Mouse (Mus musculus): ENCODE data around the gene Fbxl21.

The Fbxl21 gene

DNA sequence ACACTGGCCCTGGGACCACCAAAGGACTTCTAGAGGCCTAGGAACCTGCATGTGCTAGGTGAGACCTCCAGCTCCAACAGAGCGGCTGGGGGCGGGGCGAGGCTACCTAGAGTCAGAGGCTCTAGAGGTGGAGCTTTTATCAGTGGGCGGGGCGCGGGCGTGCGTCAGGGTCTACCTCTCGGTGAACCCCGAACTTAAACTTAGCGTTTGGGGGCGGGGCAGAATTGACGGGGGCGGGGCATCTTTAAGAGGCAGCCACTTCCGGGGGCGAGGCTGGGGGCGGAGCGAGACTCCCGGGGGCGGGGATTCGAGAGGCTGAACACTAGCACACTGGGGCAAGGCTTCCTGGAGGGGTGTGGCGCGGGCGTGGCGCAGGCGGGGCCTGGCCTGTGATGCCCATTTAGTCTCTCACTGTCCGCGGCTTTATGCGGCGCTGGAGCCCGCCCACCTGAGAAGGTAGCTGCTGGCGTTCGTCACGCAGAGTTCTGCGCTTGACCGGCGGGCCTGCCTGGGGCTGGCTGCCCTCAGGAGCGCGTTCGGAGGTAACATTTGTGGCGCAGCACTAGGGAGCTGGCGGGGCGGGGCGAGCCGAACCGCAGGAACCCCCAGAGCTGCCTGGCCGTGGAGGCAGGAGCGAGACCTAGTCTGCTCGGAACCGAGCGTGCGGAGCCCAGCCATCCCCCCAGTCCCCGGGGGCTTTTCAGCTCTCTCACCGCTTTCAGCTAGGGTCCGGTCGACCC, at the start of gene Fbxl21:
Gene Fbxl21 (plus strand): TSS at position 392 of the 740 bp plus-strand sequence.
- DNase-seq (ENCODE audit: low read depth): peak; percentile 70

DNA sequence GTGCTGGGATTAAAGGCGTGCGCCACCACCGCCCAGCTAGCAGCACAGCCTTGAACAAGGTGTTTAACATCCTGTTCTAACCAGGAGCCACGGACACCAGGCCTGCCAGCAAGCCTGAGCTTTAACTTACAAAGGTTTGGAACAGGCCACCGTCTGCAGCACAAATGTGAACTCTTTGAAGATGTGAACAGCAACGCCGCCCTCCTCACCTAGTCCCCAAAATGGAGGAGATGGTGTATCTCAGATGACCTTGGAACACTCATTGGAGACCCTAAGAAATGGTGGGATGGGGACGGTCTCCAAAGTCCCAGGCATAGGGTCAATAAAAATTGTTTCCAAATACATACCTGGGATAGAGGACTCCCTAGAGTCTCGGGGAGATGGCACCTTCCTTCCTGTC, 49.6 kb upstream of the Fbxl21 start:
- DNase-seq (ENCODE audit: low read depth): no peak

DNA sequence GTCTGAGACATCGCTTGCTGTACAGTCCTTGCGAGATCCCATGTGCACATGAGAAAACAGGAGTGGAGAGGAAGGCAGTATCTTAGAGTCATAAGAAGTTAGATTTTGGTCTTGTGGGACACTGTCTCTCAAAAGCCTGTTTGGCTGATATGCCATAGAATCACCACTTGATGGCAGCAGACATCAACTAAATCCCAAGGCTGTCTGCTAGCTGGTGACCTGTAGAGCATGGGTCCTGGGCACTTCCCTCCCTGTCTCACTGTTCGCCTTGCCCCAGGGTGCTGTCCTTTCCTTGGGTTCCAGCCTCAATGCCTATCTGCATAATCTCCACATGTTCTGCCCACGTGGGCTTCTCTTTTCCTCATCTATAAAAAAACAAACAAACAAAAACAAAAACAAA, 46.9 kb upstream of the Fbxl21 start:
- peak; percentile 4 for DNase-seq (ENCODE audit: low read depth)

DNA sequence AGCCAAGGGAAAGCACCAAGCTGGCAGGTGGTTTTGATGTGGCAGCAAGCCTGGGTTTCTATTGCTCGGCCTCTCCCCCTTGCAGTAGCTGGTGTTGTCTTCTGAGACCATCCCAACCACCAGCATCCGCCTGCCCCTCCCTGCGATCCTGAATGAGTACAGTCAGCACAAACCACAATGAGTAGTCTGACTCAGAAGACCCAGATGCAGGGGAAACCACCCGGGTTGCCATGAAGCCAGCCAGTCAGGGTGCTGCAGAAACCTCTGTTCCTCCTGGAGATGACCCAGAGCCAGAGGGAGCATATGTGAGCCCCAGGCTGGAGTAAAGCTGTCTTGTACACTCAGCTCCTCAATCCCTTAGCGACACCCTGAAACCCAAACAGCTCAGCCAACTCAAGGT, 45.5 kb upstream of the Fbxl21 start:
- no peak for DNase-seq (ENCODE audit: low read depth)

GRCm38 (mm10) chr13:56477271-56477670, 45.0 kb upstream of the Fbxl21 start:
- DNase-seq (ENCODE audit: low read depth): no peak

- DNase-seq (ENCODE audit: low read depth): no peak
Observed at GRCm38 (mm10) chr13:56478027-56478426, 44.2 kb upstream of the Fbxl21 start.

DNA sequence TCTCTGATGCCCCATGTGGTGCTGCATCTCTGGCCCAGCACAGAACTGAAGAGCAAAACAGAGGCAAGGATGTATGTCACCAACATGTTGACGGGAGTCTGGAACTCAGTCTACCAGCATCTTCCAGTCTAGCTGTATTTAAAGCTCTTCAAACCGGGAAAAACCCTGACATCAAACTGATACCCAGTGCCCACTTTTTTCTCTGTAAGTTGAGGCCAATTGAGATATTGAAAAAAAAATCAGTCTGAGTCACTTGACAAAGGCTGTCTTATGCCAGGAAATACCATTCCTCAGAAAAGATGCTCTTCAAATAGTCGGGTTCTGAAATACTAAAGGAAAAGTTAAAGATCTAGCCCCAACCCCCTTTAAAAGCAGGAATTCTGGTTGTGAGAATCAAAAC, 40.1 kb upstream of the Fbxl21 start, which contains the start of gene Il9:
Gene Il9 (minus strand): TSS at position 101 of the 400 bp plus-strand sequence.
- DNase-seq (ENCODE audit: low read depth): no peak

- DNase-seq (ENCODE audit: low read depth): no peak
Observed at GRCm38 (mm10) chr13:56488012-56488411, 34.3 kb upstream of the Fbxl21 start.

DNA sequence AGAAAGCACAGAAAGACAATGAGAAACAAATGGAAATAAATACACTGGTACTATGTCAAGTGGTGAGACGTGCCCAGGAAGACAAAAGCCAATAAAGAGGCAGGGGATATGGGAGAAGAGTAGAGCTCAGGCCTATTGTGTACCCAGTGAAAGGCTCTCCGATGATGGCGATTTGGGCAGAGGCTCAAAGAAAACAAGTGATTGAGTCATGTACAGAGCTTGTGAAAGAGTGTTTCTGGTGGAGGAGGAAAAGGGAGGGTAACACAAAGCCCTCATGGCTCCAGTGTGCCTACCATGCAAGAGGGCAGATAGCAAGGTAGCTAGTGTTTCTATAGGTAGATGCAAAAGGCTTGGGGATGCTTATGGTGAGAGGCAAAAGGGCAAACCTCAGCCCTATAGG, 27.8 kb upstream of the Fbxl21 start:
- no peak for DNase-seq (ENCODE audit: low read depth)

- DNase-seq (ENCODE audit: low read depth): no peak
Observed at GRCm38 (mm10) chr13:56500132-56500531, 22.1 kb upstream of the Fbxl21 start.

GRCm38 (mm10) chr13:56500636-56501035, 21.6 kb upstream of the Fbxl21 start:
- DNase-seq (ENCODE audit: low read depth): no peak

- DNase-seq (ENCODE audit: low read depth): no peak
Observed at GRCm38 (mm10) chr13:56501866-56502420, 20.3 kb upstream of the Fbxl21 start.

DNA sequence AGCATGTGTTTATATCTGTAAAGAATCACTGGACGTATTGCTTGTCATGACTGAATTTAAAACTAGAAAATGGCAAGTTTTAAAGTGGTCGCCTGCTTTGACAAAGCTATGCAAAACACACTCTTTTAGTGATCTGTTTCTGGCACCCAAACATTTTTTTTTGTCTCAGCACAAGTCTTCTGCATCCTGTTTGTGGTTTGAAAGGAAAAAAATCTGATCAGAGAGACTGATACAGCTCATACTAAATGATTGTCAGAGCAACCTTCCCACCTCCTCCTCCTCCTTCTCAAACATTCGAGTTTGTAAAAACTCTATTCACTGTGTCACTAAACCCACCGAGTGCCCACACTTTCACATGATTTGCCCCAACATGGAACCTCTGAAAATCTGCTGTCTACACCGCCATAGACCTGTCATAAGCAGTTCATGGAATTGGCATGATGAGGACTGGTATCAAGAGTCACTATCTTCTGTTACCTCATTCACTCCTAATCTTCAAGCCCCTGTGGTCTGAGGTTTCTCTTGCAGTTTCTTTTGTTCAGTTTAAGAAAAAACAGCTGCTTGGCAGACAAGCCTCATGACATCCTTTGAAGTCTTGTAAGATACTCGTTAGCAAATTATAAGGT, 15.3 kb upstream of the Fbxl21 start:
- no peak for DNase-seq (ENCODE audit: low read depth)

DNA sequence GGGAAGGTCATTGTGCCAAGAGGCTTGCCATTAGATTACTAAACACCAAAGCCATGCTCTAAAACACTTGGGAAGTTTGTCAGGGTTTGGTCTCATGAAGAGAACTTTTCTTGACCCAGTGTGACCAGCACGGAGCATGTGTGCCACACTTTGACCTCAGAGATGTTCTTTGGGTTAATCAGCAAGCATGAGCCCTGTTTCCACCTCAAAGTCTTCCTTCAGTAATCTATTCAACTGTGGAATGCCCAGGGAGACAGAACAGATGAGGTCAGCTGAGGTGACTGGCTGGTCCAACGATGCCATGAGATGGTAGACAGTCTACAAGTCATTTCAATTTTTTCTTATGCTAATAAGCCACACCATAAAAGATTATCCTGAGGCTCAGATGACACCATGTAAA, 12.5 kb upstream of the Fbxl21 start:
- DNase-seq (ENCODE audit: low read depth): no peak

- DNase-seq (ENCODE audit: low read depth): no peak
Observed at GRCm38 (mm10) chr13:56513595-56513994, 8.7 kb upstream of the Fbxl21 start.

GRCm38 (mm10) chr13:56516311-56516710, 6.0 kb upstream of the Fbxl21 start:
- DNase-seq (ENCODE audit: low read depth): no peak

DNA sequence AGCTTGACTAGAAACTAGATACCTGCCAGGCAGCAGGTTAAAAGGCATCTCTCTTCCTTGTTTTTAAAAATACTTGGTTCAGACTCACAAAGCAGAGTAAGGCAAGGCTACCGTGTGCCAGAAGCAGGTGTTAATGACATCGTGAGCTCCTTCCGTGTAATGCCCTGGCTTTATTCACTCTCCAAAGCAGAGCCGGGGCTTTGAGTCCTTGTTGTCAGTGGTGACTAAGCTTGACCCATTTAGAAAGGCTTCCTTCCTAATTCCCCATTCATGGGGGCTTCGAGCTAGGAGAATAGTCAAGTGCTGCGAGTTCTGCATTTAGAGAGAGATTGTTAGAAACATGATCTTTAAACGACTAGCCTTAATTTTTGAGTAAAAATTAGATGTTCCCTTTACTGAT, 5.5 kb upstream of the Fbxl21 start:
- no peak for DNase-seq (ENCODE audit: low read depth)

GRCm38 (mm10) chr13:56522821-56523167, 522 bp downstream of the Fbxl21 start:
- no peak for DNase-seq (ENCODE audit: low read depth)

DNA sequence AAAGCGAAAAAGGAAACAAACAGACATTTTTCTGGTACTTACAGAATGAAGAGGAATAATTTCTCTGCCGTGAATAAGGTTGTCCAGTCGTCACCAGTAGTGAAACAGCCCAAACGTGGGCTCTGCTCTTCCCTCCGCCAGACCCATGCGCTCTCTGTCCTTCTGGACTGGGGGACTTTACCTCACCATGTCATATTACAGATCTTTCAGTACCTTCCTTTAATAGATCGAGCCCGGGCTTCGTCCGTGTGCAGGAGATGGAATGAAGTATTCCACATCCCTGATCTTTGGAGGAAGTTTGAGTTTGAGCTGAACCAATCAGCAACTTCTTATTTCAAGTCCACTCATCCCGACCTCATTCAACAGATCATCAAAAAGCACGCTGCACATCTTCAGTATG, 4.6 kb downstream of the Fbxl21 start:
- DNase-seq (ENCODE audit: low read depth): no peak

- DNase-seq (ENCODE audit: low read depth): no peak
Observed at GRCm38 (mm10) chr13:56527846-56528245, 5.6 kb downstream of the Fbxl21 start.

DNA sequence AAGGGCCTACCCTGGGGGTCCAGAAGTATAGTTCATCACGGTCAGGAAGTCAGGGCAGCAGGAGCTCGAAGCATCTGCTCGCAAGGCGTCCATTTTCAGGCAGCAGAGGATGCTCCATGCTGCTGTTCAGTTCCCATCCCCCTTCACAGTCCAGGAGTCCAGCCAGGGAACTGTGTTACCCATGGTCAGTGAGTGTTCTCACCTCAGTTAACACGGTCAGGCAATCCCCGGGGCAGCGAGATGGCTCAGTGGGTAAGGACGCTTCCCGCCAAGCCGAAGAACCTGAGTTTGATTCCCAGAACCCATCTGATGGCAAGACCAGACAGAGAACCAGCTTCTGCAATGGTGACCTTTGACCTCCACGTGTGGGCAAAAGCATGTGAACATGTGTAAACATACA, 6.0 kb downstream of the Fbxl21 start:
- no peak for DNase-seq (ENCODE audit: low read depth)

GRCm38 (mm10) chr13:56529031-56529430, 6.8 kb downstream of the Fbxl21 start:
- no peak for DNase-seq (ENCODE audit: low read depth)

- DNase-seq (ENCODE audit: low read depth): no peak
Observed at GRCm38 (mm10) chr13:56529685-56530084, 7.4 kb downstream of the Fbxl21 start.

GRCm38 (mm10) chr13:56534931-56535330, 12.7 kb downstream of the Fbxl21 start:
- no peak for DNase-seq (ENCODE audit: low read depth)
